Mouse (Mus musculus) cortical plate, adult 2 months (tissue): ENCODE data around the gene Necab3.

Experiments used
- CTCF ChIP-seq: fragments of 200-500 bp; IDR thresholded peaks from 2 replicates; pipeline ENCODE4 v1.5.1; 2011; ENCODE audit warnings: mild to moderate bottlenecking, control low read depth, low read length; ENCODE audit not compliant: insufficient read depth; ENCODE audit errors: extremely low read depth
- POLR2A ChIP-seq: fragments of 200-500 bp; IDR thresholded peaks from 2 replicates; pipeline ENCODE4 v1.6.1; 2011; ENCODE audit warnings: mild to moderate bottlenecking, low read length, control low read depth; ENCODE audit not compliant: insufficient read depth; ENCODE audit errors: extremely low read depth

- no peak for TF ChIP-seq CTCF
- TF ChIP-seq POLR2A = no peak
Measured at GRCm38 (mm10) chr2:154525285-154525684, 33.4 kb downstream of the Necab3 start.
